In the genomic region with DNA sequence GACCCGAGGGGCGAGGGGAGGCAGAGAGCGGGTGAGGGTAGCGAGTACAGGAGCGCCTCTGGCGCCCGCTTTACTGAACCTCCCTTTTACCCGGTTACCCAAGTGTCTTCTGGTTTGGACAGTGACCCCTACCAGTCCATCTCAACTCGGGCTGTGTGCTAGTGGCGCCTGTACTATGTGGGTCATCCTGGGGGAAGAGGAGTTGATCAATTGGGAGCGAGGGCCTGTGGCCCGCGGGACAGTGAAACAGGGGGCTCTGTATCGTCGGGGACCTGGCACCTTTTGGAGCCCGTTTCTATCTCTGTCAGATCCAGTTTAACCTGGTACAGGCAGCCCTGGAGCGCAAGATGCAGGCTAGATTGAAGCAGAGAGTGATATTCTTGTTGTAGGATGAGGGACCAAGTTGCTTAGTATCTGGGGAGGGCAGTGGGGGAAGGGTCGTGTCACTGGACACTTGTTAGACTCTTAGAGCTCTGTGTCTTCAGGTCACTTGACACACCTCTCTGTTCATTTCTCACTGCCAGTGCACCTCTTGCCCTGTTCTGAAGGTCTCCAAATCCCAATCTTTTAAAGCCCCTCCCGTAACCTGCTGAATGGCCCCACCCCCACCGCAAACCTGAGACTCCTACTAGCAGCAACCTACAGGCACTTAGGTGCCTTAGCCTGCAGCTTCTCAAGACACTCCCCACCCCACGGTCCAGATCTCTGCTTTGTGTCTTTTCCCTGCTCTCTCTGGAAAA, we compare ENCODE assay signal across 8 mouse cellular contexts. TPM values are rescaled to one million over a fixed set of nuclear protein-coding genes. Genes with fewer than 3 reads are reported as not detected.
DNase-seq lines count a peak whose midpoint lies in the region; ATAC-seq lines count a peak whose summit lies in the region.

No protein-coding gene starts in this region.

- H3K27me3 ChIP-seq in megakaryocyte, embryonic 14.5 days (replicated peaks): peaks cover 53% of the 10 kb centered on the region
- peaks cover 31% of the 10 kb centered on the region for H3K27me3 ChIP-seq in hindbrain, embryonic 13.5 days

- ATAC-seq in frontal cortex, adult (ENCODE audit: low TSS enrichment): peak; percentile 54
- no peak for ATAC-seq in megakaryocyte, adult 5-6 weeks (ENCODE audit: poor library complexity, severe bottlenecking)
- ATAC-seq in hindbrain, embryonic 13.5 days (ENCODE audit: low FRiP score): peak; percentile 84

- peak overlapping the region; percentile 85 for H3K4me3 ChIP-seq in megakaryocyte, embryonic 14.5 days (replicated peaks)
- H3K4me3 ChIP-seq in hindbrain, embryonic 13.5 days: peak overlapping the region; percentile 47

- peak overlapping the region; percentile 65 for H3K4me2 ChIP-seq in hindbrain, embryonic 13.5 days

- H3K9ac ChIP-seq in hindbrain, embryonic 13.5 days: peak overlapping the region; percentile 70

- 18% methylated on average over 20 of the region's 21 CpGs for WGBS in hindbrain, embryonic 13.5 days

- no peaks in the 10 kb centered on the region for H3K36me3 ChIP-seq in megakaryocyte, embryonic 14.5 days (replicated peaks; ENCODE audit: low read length)
- no peaks in the 10 kb centered on the region for H3K36me3 ChIP-seq in hindbrain, embryonic 13.5 days

- no peak overlapping the region for H3K27ac ChIP-seq in hindbrain, embryonic 13.5 days

- DNase-seq in frontal cortex, postnatal 25 days (ENCODE audit: low spot score in 2 of 2): no peak
- DNase-seq in mesoderm, embryonic 11.5 days (ENCODE audit: low read depth, low spot score): peak; percentile 4
- no peak for DNase-seq in natural killer cell, adult 2 months (ENCODE audit: low spot score in 2 of 2)
- no peak for DNase-seq in lung, postnatal 4 days

- H3K4me1 ChIP-seq in megakaryocyte, embryonic 14.5 days: peaks cover 16% of the 10 kb centered on the region; the same call in 1 of the 2 replicates
- H3K4me1 ChIP-seq in hindbrain, embryonic 13.5 days (replicated peaks): no peaks in the 10 kb centered on the region

- H3K9me3 ChIP-seq in megakaryocyte, embryonic 14.5 days: no peaks in the 10 kb centered on the region
- no peaks in the 10 kb centered on the region for H3K9me3 ChIP-seq in hindbrain, embryonic 13.5 days

RNA-seq across cellular contexts. Expression of a gene that starts 0.6 kb away (rescaled TPM):
- not detected in 2 replicates for polyA plus RNA-seq in megakaryocyte, embryonic 14.5 days (2012; ENCODE audit: insufficient read depth, low replicate concordance)
- not detected in 2 replicates for total RNA-seq in megakaryocyte, adult 5-6 weeks (2015)
- not detected in 2 replicates for total RNA-seq in megakaryocyte, adult 5-6 weeks (2017)
- polyA plus RNA-seq in hindbrain, embryonic 13.5 days (2015; fragmentation: Nextera tagmentation; extraction: Ambion mirVana): 0.93 and 0.97 TPM in 2 replicates

RNA-seq across cellular contexts. Expression of a gene that starts 1.3 kb away (rescaled TPM):
- polyA plus RNA-seq in megakaryocyte, embryonic 14.5 days (2012; ENCODE audit: insufficient read depth, low replicate concordance): not detected in 2 replicates
- total RNA-seq in megakaryocyte, adult 5-6 weeks (2015): not detected in 2 replicates
- not detected in 2 replicates for total RNA-seq in megakaryocyte, adult 5-6 weeks (2017)
- 1.7 and 1.8 TPM in 2 replicates for polyA plus RNA-seq in hindbrain, embryonic 13.5 days (2015; fragmentation: Nextera tagmentation; extraction: Ambion mirVana)
